Mouse (Mus musculus) embryonic facial prominence, embryonic 15.5 days (tissue): ENCODE data around the gene Ubtd2. TPM values are rescaled to one million over a fixed set of nuclear protein-coding genes. Genes with fewer than 3 reads are reported as not detected.

Experiments used
- ATAC-seq: fragments of 200-750 bp; cut with Nextera tagmentation; 2 replicates; pipeline ENCODE4 v1.8.0; 2017; ENCODE audit warnings: low read depth, moderate TSS enrichment; ENCODE audit not compliant: insufficient number of reproducible peaks, low FRiP score, low TSS enrichment
- H3K27ac ChIP-seq: fragments of 300-500 bp; sonication (generic); replicated peaks from 2 replicates; pipeline ENCODE4 v1.5.1; 2015; ENCODE audit warnings: mild to moderate bottlenecking, inconsistent platforms
- H3K27me3 ChIP-seq: fragments of 300-500 bp; sonication (generic); 2 replicates; pipeline ENCODE4 v1.6.1; 2015; ENCODE audit warnings: inconsistent platforms
- H3K36me3 ChIP-seq: fragments of 300-500 bp; sonication (generic); 2 replicates; pipeline ENCODE4 v1.6.1; 2015; ENCODE audit warnings: mild to moderate bottlenecking, inconsistent platforms
- H3K4me1 ChIP-seq: fragments of 300-500 bp; sonication (generic); 2 replicates; pipeline ENCODE4 v1.6.1; 2015; ENCODE audit warnings: inconsistent platforms
- H3K4me2 ChIP-seq: fragments of 300-500 bp; sonication (generic); replicated peaks from 2 replicates; pipeline ENCODE4 v1.6.1; 2015; ENCODE audit warnings: mild to moderate bottlenecking, inconsistent platforms
- H3K4me3 ChIP-seq: fragments of 300-500 bp; sonication (generic); replicated peaks from 2 replicates; pipeline ENCODE4 v1.5.1; 2015; ENCODE audit warnings: mild to moderate bottlenecking, inconsistent platforms
- H3K9ac ChIP-seq: fragments of 300-500 bp; sonication (generic); 2 replicates; pipeline ENCODE4 v1.6.1; 2015; ENCODE audit warnings: inconsistent platforms
- H3K9me3 ChIP-seq: fragments of 300-500 bp; sonication (generic); replicated peaks from 2 replicates; pipeline ENCODE4 v1.6.1; 2016; ENCODE audit warnings: inconsistent platforms
- WGBS: fragments of 180-500 bp; shearing (Covaris S2); methylation state at CpG from one replicate; pipeline ENCODE4 v1.1.7; 2015; 5-methylcytosine and 5-hydroxymethylcytosine counted together
- polyA plus RNA-seq: library from polyadenylated mRNA; unstranded; fragments of >200 nt; fragmentation: Nextera tagmentation; extraction: Ambion mirVana; gene quantifications from 2 replicates; pipeline ENCODE4 v1.2.1, GENCODE M21; 2015

Ubtd2 gene
- polyA plus RNA-seq, 1 experiment from 2014 or later: 74.5 TPM

DNA sequence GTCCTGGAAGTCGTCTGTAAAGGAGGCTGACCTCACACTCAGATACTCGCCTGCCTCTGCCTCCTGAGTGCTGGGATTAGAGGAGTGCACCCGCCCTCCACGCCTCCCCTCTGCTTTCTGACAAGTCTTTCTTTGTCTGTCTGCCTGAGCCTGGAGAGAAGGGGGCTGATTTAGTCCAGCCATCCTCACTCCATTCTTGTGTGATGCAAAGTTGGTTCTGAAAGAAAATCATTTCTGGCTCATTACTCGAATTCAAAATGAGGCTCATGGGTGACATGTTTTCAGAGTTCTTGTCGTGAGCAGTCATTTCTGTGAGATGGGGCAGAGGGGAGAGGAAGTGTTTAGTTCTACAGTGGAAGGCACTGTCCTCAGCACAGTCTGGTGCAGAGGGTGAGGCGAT, 81.8 kb downstream of the Ubtd2 start:
- no peak overlapping the region for H3K9ac ChIP-seq
- no peak for ATAC-seq
- H3K4me2 ChIP-seq: no peak overlapping the region

DNA sequence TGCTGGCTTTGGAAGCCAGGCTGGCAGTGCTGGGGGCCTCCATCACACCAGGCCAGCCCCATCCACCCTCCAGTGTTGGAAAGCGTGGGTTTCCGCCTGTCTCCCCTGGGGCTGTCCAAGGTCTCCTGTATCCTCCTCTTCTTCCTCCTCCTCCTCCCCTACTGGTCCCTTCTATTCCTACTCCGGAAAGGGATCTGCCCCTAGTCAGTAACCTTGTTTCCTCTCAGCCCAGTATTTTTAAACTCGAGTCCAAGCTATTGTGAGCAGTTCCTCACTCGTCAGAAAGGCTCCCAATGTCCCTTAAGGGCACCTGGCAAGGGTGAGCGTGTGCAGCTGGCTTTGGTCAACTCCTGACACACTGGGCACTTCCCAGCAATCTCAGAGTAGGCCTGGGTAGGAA, 83.3 kb downstream of the Ubtd2 start:
- peaks cover 20% of the 10 kb centered on the region for H3K4me1 ChIP-seq
- ATAC-seq: no peak
- H3K4me2 ChIP-seq: no peak overlapping the region
- no peaks in the 10 kb centered on the region for H3K9me3 ChIP-seq
- no peak overlapping the region for H3K4me3 ChIP-seq
- no peaks in the 10 kb centered on the region for H3K27me3 ChIP-seq
- no peak overlapping the region for H3K9ac ChIP-seq
- no peaks in the 10 kb centered on the region for H3K36me3 ChIP-seq
- H3K27ac ChIP-seq: no peak overlapping the region
- 58% methylated on average over 6 of the region's 6 CpGs for WGBS

More for the DNA sequence above, 81.8 kb downstream of the Ubtd2 start:
- Histone ChIP-seq H3K9me3 (no peaks in the 10 kb centered on the region), H3K27ac (no peak overlapping the region), H3K4me1 (peaks cover 25% of the 10 kb centered on the region), H3K4me3 (no peak overlapping the region), H3K36me3 (no peaks in the 10 kb centered on the region), H3K27me3 (no peaks in the 10 kb centered on the region)
- 48% methylated on average over 7 of the region's 7 CpGs for WGBS

DNA sequence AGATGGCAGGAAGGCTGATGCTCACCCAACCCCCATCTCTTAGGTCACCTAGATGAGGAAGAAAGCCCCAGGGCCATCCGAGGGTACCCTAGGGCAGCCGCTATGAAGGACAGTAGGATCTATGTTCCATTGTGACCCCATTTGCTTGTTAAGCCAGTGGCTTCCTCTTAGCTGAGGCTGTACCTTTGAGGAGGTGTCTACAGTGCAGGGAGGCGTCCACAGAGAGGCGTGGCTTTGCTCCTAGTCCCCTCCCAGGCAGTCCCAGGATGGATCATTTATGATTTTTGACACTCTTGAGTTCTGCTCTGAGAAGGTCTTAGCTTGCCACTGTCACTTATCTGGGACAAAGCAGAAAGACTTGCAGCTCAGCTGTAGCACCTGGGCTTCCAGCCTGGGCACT, 83.7 kb downstream of the Ubtd2 start:
- ATAC-seq: no peak
- no peaks in the 10 kb centered on the region for H3K9me3 ChIP-seq
- peaks cover 16% of the 10 kb centered on the region; the same call in 1 of the 2 replicates for H3K4me1 ChIP-seq
- no peak overlapping the region for H3K4me2 ChIP-seq
- no peak overlapping the region for H3K27ac ChIP-seq
- H3K36me3 ChIP-seq: no peaks in the 10 kb centered on the region
- H3K27me3 ChIP-seq: no peaks in the 10 kb centered on the region
- no peak overlapping the region for H3K4me3 ChIP-seq
- H3K9ac ChIP-seq: no peak overlapping the region
- 80% methylated on average over 4 of the region's 4 CpGs for whole genome bisulfite sequencing

DNA sequence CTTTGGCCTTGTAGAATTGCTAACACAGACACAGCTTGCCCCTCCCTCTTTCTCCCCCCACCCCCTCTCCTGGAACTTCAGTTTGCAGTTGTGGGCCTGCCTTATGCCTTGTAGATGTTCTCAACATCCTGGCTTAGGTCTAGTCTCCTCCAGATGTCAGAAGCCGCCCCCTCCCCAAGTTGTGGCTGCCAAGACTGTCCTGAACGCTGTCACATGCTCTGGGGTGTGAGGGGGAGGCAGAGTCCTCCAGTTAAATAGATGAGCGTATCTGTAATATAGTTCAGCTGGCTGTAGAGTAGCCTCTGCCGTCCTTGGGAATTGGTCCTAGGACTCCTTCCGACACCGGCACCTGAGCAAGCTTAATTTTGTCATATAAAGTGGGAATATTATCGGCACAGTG, 84.5 kb downstream of the Ubtd2 start:
- H3K27me3 ChIP-seq: no peaks in the 10 kb centered on the region
- H3K4me1 ChIP-seq: peaks cover 7% of the 10 kb centered on the region; the same call in 1 of the 2 replicates
- no peak overlapping the region for H3K27ac ChIP-seq
- no peak overlapping the region for H3K4me2 ChIP-seq
- no peak overlapping the region for H3K4me3 ChIP-seq
- no peak overlapping the region for H3K9ac ChIP-seq
- no peaks in the 10 kb centered on the region for H3K36me3 ChIP-seq
- H3K9me3 ChIP-seq: no peaks in the 10 kb centered on the region
- 78% methylated on average over 7 of the region's 7 CpGs for WGBS
- no peak for ATAC-seq

DNA sequence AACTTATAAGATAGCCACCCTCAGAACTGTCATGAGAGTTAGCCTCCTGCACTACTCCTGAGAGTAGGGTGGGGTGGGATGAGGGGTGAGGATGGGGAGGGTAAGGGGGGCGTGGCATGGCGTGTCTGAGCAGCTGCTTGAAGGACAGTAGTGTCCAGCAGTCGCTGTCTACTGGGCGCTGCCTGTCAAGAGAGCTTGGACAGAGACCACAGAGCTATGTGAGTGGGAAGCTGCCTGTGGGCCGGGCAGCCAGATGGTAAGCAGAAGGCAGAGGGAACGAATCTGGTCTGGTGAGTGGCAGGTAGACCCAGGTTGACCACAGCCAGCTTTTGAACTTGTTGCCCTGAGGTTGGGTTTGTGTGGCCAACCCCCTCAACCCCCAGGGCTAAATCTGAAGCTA, 85.3 kb downstream of the Ubtd2 start:
- no peaks in the 10 kb centered on the region for H3K36me3 ChIP-seq
- H3K9me3 ChIP-seq: no peaks in the 10 kb centered on the region
- no peak overlapping the region for H3K4me2 ChIP-seq
- no peak overlapping the region for H3K27ac ChIP-seq
- ATAC-seq: no peak
- no peaks in the 10 kb centered on the region for H3K27me3 ChIP-seq
- H3K4me1 ChIP-seq: peaks cover 2% of the 10 kb centered on the region; the same call in 1 of the 2 replicates
- no peak overlapping the region for H3K9ac ChIP-seq
- H3K4me3 ChIP-seq: no peak overlapping the region
- 78% methylated on average over 6 of the region's 6 CpGs for WGBS

DNA sequence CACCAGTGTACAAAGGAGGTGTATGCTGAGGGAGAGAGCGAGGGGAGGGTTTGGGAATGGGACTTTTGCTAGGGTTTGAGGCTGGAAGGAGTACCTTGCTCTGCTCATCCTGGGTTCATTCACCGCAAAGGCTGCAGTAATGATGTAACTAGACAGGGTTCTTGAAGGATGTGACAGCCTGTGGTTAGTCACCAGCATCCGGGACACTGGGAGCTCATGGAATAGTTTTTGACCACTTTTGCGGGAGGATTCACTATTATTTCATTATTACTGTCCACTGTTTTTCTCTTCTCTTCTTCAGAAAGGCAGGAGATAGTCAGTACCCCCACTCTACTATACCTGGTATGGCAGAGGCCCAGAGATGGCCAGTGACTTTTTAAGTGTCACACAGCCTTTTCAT, 87.0 kb downstream of the Ubtd2 start:
- 94% methylated on average over 4 of the region's 4 CpGs for WGBS
- no peak overlapping the region for H3K9ac ChIP-seq
- H3K27me3 ChIP-seq: no peaks in the 10 kb centered on the region
- no peak for ATAC-seq
- no peaks in the 10 kb centered on the region for H3K9me3 ChIP-seq
- no peak overlapping the region for H3K4me2 ChIP-seq
- H3K4me1 ChIP-seq: peaks cover 6% of the 10 kb centered on the region; the same call in 1 of the 2 replicates
- H3K36me3 ChIP-seq: no peaks in the 10 kb centered on the region
- no peak overlapping the region for H3K4me3 ChIP-seq
- H3K27ac ChIP-seq: no peak overlapping the region

DNA sequence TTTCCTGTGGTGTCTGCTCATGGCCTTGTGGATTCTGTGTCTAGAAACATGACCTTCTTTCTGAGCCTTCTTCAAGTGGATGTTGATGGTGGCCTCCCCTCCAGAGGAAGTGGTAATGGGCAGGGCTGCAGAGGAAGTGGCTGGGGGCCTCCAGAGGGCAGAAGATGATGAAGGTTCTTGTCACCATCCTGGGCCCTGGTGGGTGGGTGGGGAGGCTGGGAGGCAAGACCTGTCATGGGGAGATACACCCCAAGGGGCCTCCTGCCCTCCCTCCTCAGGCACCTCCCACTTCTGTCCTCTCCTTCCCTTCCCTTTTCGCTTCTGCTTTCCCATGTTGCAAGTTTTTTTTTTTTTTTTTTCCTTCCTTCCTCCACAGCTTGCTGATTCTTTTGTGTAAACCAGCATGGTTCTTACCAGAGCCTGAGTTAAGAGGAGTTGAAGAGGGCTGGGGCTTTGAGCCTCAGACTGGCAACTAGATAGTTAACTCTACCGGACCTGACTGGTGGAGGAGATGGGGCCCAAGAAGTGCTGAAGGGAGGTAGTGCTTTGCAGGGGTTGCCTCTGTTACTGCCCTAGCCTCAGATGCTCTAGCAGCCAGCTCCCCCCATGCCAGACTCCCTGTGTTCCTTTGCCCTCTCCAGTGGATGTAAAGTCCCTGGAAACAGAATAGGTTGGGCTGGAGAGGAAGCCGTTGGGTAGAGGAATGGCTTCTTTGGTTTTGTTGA, 87.7 kb downstream of the Ubtd2 start:
- Histone ChIP-seq H3K9ac (no peak overlapping the region), H3K9me3 (no peaks in the 10 kb centered on the region), H3K27ac (no peak overlapping the region), H3K36me3 (no peaks in the 10 kb centered on the region), H3K4me3 (no peak overlapping the region), H3K27me3 (no peaks in the 10 kb centered on the region), H3K4me2 (no peak overlapping the region), H3K4me1 (peaks cover 6% of the 10 kb centered on the region; the same call in 1 of the 2 replicates)
- no peak for ATAC-seq
- 48% methylated on average over 3 of the region's 3 CpGs for WGBS

DNA sequence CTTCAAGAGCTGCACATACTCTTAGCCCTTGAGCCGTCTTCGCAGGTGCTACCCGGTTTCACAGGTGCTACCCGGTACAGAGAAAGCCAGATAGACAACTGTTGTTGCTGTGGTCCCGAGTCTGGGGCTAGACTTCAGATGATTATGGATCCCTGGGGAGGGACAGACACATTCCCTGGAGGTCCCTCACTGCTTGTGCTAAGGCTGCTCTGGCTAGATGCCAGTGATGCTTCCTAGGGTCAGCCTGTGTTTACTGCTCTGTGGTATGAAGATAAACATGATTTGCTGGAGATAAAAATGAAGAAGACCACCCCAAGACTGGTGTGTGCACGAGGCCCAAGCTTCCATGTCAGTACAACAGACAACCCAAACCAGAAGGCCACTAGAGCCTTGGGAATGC, 88.9 kb downstream of the Ubtd2 start:
- H3K9ac ChIP-seq: no peak overlapping the region
- H3K4me2 ChIP-seq: no peak overlapping the region
- 84% methylated on average over 6 of the region's 6 CpGs for WGBS
- no peaks in the 10 kb centered on the region for H3K27me3 ChIP-seq
- no peaks in the 10 kb centered on the region for H3K36me3 ChIP-seq
- H3K9me3 ChIP-seq: no peaks in the 10 kb centered on the region
- peaks cover 5% of the 10 kb centered on the region for H3K4me1 ChIP-seq
- H3K27ac ChIP-seq: no peak overlapping the region
- H3K4me3 ChIP-seq: no peak overlapping the region
- no peak for ATAC-seq

DNA sequence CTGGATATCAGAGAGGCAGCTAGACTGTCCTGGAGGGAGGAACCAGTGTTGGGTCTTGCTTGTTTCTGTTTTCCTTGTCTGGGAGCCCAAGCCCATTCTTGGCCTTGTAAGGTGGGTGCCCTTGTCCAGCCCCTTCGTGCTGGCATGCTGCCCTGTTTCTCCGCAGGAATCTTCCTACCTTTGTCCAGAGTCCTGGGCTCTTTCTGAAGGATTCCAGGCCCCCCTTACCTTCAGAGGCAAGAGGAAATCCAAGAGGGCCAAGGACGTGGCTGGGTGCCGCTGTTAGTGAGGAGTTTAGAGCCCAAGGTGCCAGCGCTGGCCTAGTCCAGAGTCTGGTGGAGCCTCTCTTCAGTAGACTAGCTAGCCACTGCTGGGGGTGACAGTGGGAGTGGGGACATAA, 89.3 kb downstream of the Ubtd2 start:
- Histone ChIP-seq H3K4me1 (peaks cover 9% of the 10 kb centered on the region), H3K9ac (no peak overlapping the region), H3K27me3 (no peaks in the 10 kb centered on the region), H3K4me2 (no peak overlapping the region), H3K36me3 (no peaks in the 10 kb centered on the region), H3K27ac (no peak overlapping the region), H3K9me3 (no peaks in the 10 kb centered on the region), H3K4me3 (no peak overlapping the region)
- WGBS: 94% methylated on average over 5 of the region's 5 CpGs
- ATAC-seq: no peak

DNA sequence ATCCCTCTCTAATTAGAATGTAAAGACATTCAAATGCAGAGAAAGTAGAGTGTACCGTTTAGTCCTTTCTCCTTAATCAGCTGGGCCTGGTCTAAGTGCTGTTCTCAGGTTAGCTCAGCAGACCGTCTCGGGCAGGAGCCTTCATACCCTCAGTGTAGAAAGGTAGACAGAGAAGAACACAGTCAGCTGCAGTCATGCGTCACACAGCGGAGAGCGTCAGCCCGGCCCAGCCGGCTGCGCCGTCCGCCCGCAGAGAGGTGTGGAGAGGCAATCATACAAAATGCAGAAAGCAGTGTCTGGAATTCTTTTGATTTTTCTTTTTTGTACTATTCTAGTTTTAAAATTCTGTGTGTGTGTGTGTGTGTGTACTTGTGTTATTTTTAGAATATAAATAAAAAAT, 90.4 kb downstream of the Ubtd2 start:
- no peak overlapping the region for H3K4me2 ChIP-seq
- H3K27me3 ChIP-seq: no peaks in the 10 kb centered on the region
- no peak for ATAC-seq
- H3K4me3 ChIP-seq: no peak overlapping the region
- peaks cover 17% of the 10 kb centered on the region for H3K4me1 ChIP-seq
- H3K9me3 ChIP-seq: no peaks in the 10 kb centered on the region
- no peaks in the 10 kb centered on the region for H3K36me3 ChIP-seq
- H3K27ac ChIP-seq: no peak overlapping the region
- WGBS: 76% methylated on average over 12 of the region's 12 CpGs
- no peak overlapping the region for H3K9ac ChIP-seq

DNA sequence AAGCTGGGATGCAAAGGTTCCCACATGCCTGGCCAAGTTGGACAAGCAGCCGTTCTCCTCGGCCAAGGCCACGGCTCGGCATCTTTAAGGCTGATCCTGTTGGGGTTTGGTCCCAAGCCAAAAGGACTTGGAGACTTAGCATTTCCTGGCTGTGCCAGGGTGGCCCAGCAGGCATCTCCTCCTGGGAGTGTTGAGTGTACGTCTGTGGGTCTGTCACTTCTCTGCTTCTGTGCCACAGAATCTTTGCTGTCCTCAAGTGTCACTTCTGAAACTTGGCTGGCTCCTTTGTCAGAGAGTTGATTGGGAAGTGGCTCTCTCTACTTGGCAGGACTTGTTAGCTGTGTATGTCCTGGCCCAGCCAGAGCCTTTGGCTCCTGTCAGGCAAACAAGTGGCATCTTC, 91.3 kb downstream of the Ubtd2 start:
- H3K9me3 ChIP-seq: no peaks in the 10 kb centered on the region
- 62% methylated on average over 5 of the region's 5 CpGs for WGBS
- H3K27me3 ChIP-seq: no peaks in the 10 kb centered on the region
- H3K4me3 ChIP-seq: no peak overlapping the region
- no peak overlapping the region for H3K4me2 ChIP-seq
- no peak overlapping the region for H3K27ac ChIP-seq
- H3K9ac ChIP-seq: no peak overlapping the region
- H3K4me1 ChIP-seq: peaks cover 26% of the 10 kb centered on the region
- no peaks in the 10 kb centered on the region for H3K36me3 ChIP-seq
- no peak for ATAC-seq

DNA sequence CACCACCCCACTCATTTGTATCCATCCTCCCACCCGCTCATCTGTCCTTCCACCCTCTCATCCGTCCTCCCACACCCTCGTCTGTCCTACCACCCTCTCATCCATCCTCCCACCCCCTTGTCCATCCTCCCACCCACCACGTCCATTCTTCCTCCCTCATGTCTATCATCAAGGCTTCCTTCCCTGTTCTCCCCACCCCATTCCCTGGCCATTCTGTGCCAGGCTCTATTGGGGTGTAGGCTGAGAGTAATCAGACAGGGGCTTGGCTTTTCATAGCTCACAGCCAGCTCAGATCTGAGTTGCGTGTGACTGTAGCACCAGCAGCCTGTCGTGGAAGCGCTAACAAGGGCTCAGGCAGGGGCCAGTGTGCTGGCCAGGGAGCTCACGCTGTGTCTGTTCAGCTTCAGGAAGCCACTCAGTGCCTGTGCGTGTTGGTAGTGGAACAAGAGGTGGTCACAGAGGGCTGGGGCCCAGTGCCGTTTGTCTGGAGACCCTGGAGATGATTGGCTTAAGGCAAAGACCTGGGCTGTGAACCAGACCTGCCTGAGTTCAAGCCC, 92.3 kb downstream of the Ubtd2 start:
- Histone ChIP-seq H3K9ac (no peak overlapping the region), H3K36me3 (no peaks in the 10 kb centered on the region), H3K4me2 (no peak overlapping the region), H3K27me3 (no peaks in the 10 kb centered on the region), H3K4me3 (no peak overlapping the region), H3K27ac (no peak overlapping the region), H3K9me3 (no peaks in the 10 kb centered on the region), H3K4me1 (peaks cover 36% of the 10 kb centered on the region)
- no peak for ATAC-seq
- 77% methylated on average over 10 of the region's 10 CpGs for WGBS
